Mouse (Mus musculus) left cerebral cortex, postnatal 25 days (tissue): ENCODE data around the gene Cacna1s. TPM values are rescaled to one million over a fixed set of nuclear protein-coding genes. Genes with fewer than 3 reads are reported as not detected.

ENCODE experiments used
- DNase-seq, 2 experiments: peaks; one replicate each; pipeline ENCODE4 v3.0.0; 2022; ENCODE audit warnings: low spot score in 2 of 2, mixed read lengths in 1 of 2
- intact Hi-C: fragments of 180-260 bp; cut with DNase I; formaldehyde crosslinking; loops from one replicate; pipeline ENCODE4 v1.15.1; 2025
- total RNA-seq, 2 experiments: library from RNA; stranded (reverse); gene quantifications; 2 replicates each; pipeline ENCODE4 v1.2.3; 2021

Gene Cacna1s
- total RNA-seq, 2 experiments from 2014 or later = 2.3 to 2.6 TPM

DNA sequence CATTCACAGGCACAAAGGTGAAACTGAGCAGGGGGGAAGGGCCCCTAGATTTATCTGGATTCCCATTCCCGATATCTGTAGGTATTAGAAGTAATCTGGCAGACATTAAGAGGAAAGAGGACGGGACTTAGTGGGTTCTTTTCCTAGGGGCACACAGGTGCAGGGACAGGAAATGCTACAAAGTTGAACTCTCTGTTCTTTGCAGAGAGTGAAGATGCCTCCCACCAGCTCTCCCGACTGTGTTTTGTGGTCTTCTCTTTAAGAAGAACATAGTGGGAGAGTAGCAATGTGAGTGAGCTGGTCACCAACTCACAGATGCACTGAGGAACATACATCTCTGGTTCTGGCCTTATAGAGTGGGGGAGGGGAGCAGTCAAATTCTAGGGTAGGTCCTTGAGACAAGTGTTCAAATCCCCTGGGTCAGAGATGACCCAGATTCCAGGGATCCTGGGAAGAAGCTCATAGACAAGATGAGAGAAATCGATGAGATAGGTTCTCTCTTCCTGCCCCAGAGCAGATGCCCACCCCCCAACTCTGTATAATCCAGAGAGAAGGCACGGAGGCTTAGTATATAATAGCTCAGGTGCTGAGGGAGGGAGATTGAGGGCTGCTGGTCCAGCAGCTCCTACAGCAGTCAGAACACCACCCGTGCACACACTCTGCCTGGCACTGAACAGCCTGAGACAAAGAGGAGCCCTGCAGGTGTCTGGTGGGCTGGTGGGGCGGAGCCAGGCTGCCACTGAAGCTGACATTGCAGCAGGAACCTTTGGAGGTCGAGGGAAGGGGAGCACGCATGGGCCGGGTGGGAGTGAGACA is 80.0 kb downstream of the Cacna1s start:
- DNase-seq = no peak
- intact Hi-C loops = loop anchor here (2.0 kb wide), 1 partner anchor 78 kb away; no protein-coding TSS in a partner anchor

DNA sequence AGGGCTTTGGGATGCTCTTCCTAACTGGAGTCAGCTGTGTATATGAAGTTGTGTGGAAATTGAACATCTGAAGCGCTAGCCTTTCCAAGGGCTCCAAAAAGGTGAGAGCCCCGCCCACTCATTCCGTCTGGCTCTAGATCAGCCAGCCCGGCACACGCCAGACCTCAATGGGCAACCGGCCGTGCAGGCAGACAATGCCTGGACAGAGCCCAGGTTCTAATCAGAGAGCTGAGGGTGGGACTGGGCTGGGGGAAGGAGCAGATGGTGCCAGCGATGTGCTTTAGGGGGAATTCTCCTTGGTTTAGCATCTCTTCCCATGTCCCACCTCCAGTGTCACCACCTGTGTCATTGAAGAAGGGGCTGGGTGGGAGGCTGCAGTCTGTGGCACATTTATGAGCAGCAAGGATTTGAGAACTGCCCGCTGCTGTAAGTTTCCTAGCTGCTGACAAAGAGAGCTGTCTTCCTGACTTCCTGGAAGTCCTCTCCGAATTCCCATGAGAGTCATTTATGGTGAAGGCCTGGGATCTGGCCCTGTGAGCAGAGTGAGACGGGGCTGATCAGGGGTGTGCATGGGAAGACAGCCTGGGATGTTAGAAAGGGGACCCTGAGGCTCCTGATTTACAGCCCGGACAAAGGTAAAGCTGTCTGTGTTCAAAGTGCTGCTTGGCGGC is 81.2 kb downstream of the Cacna1s start:
- intact Hi-C loops = loop anchor here (2.0 kb wide), 1 partner anchor 79 kb away; no protein-coding TSS in a partner anchor
- DNase-seq = peak in 1 of 2 experiments; percentile 71

- DNase-seq = no peak
- intact Hi-C loops = no loop called here
These were observed 82.0 kb downstream of the Cacna1s start for GRCm38 (mm10) chr1:136134547-136134946.

GRCm38 (mm10) chr1:136135046-136135445 is 82.5 kb downstream of the Cacna1s start:
- intact Hi-C loops = no loop called here
- DNase-seq = no peak

DNA sequence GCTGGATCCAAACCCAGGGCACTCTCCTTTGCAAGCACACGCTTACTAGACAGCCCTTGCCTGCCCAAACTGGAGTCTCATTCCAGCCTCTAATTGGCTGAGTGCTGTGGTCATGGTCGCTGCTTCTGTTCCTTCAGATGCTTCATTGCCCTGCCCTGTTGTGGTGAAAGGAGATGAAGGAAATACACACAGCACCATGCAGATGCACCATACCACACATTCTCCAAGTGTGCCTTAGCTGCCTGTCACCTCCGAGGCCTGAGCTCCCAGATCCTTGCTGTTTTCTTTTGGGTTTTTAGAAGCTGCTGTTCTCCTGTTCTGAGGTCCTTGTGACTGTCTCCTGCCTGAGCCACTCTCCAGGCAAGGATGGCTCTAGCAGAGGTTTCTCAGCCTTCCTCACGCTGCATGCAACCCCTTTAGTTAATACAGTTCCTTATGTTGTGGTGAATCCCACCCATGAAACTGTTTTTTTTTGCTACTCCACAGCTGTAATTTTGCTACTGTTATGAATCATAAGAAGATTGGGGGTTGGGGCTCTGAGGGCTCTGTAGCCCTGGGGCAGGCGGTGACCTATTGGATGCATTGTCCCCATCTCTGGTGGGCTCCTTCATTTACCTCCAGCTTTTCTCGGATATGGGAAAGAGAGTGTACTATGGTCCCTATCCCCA is 83.4 kb downstream of the Cacna1s start:
- DNase-seq = no peak
- intact Hi-C loops = no loop called here

DNA sequence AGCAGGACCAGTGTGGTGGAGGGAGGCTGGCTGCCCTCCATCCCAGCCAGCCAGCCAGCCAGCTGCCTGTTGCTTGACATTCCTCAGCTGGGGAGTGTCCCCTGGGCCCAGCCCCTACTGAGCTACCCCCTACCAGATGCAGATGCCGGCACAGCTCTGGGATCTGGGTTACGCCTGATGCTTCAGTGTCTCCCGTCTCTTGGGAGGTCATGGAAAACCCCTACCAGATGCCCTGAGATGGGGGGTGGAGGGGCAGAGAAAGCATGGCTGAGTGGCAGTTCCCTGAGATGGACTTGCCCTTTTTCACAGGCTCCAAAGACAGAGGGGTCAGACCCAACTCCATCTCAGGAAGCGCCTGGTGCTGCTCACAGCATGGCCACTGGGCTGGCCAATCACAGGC is 84.0 kb downstream of the Cacna1s start:
- DNase-seq = no peak
- intact Hi-C loops = no loop called here

DNA sequence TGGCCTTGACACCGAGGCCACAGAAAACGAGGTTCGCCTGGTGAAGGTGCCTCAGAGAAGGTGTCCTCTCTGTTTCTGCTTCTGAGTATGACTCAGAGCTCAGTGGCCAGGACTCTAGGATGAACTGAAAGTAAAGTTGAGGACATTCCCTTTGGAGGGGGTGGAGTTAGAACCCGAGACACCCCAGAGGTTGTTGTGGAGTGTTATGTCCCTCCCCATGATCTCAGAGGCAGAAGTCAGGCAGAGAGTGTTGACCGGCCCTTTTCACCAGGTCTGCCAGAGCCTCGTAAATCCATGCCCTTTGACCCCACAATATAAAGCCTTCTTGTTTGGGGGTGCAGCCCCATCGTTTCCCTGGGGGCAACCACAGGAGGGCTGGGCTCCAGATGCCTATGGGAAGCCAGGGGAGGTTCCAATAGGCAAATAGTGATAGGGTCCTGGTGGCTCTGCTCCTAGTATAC is 84.6 kb downstream of the Cacna1s start:
- no peak for DNase-seq
- intact Hi-C loops = no loop called here

DNA sequence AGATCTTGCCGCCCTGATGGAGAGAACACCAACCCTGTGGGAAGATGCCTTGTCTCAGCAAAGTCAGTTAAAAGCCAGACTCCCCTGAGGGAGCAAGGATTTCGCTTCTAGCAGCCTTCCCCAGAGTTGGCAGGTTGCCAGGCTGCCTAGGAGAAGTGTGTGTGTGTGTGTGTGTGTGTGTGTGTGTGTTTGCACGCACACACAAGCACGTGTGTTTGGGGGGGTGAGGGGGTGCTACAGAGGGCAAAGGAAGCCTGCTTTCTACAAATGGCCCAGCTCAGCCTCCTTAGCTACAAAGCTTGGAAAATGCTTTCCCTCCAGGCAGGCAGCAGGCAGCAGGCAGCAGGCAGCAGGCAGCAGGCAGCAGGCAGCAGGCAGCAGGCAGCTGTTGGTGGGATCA is 85.0 kb downstream of the Cacna1s start:
- intact Hi-C loops = no loop called here
- DNase-seq = peak in 1 of 2 experiments; percentile 70

- no peak for DNase-seq
- intact Hi-C loops = no loop called here
These were observed 85.8 kb downstream of the Cacna1s start for GRCm38 (mm10) chr1:136138191-136138830.

DNA sequence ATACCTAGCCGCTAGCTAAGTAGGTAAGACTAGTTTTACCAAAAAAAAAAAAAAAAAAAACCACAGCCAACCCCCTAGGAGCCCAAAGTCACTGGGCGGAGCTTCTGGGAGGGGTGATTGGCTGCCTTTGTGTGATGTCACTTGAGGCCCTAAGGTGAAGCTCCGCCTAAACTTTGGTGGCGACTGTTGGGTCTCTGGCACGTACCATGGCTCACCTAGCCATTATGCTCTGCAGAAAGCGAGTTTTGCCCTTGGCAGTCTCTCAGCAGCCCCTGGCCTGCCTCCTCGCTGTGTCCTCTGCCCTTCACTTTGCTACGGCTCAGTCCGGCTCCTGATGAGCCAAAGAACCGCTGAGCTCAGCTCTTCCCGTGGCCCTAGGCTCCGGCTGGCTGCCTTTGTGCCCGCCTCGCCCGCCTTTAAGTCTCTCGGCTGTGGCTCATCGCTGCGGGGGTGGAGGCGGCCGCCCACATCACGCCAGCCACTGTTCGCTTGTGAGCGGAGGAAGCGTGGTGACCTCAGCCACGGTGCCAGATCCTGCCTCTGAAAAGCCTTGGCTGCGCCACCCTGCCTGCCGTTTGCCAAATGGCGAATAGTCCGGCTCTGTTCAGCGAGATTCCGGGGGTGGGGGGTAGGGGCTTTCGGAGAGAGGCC is 87.6 kb downstream of the Cacna1s start:
- intact Hi-C loops = no loop called here
- DNase-seq = peak; percentile 84 to 94

DNA sequence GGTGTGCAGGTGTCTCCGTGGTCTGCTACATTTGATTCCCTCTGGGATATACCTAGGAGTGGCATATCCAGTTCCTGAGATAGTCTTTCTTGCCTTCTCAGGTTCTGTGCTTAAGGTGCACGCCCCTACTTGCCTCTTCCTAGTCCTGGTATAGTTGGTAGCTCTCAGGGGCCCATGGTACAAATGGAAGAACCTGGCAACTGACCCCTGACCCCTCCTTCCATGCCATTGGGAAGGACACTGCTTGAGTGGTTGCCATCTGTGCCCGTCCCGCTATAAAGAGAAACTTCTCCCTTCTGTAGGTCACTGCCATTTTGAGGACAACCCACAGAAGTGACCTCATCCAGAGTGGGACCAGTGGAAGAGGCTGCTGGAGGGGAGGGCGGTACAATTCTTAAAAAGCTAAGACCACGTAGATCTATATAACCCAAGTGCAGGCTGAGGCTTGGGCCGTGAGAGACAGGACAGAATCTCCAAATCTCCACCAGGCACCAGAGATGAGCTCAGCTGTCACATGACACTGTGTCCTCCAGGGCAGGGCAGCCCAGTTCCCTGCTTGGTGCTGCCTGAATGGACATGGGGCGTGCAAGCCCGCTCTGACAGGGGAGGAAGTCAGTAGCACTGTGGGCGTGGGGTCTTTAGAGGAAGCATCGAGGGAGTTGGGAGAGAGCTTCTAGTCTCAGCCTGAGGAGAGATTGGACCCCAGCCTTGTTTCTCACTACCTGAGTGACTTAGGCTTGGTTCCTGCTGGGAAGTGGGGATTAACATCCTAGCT is 88.8 kb downstream of the Cacna1s start:
- intact Hi-C loops = no loop called here
- DNase-seq = peak in 1 of 2 experiments; percentile 69

DNA sequence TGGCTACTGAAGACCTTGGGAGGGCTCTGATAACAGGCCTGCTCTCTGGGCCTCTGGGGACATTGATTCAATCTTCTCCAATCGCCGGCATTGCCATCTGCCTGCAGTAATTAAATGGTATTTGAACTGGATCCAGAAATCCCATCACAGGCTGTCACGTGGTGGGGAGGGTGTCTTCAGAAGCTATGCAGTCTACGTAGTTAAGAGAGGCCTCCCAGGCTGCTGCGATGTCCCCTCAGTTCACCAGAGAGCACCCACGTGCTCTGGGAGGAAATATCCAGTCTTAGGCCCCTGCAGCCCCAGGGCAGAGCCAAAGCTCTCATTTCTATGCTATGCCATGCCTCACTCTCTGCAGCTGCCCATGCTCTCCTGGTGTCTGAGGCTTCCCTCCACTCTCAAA is 89.8 kb downstream of the Cacna1s start:
- intact Hi-C loops = no loop called here
- peak; percentile 62 to 78 for DNase-seq

DNA sequence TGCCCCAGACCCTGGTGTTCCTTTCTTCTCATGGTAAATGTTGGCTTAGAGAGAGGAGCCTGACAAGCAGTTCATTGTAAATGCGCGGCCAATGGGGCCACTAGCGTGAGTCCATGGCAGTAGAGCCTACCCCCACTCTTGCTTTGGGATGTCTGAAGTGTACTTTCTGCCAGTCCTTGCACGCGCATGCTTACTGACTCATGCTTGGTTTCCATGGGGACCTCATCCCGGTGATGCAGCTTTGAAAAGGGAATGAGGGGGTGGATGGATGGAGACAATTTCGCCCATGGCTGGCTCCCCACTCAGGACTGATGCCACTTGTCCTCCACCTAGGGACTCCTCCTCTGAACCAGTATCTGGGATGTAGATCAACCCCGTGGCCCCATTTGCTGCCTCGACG is 91.0 kb downstream of the Cacna1s start:
- peak; percentile 82 to 95 for DNase-seq
- intact Hi-C loops = no loop called here

DNA sequence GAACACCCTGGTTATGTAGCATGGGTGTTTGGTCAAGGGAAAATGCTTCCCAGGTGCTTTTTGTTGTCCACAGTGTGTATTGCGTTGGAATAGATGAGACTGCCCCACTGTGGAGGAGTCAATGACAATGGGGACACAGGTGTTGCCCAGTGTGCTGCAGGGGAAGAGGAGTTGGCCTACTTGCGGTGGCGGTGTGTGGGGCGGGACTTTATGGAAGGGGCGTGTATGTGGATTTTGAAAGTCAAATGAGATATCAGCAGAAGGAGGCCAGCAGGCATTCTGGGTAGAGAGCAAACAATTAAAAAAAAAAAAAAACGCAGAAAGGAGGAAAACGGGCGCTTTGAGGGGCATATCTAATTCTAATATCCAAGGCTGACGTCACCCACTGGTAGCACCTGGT is 97.2 kb downstream of the Cacna1s start:
- intact Hi-C loops = no loop called here
- DNase-seq = no peak

GRCm38 (mm10) chr1:136151371-136151770 is 98.8 kb downstream of the Cacna1s start:
- DNase-seq = peak in 1 of 2 experiments; percentile 88
- intact Hi-C loops = no loop called here

GRCm38 (mm10) chr1:136156304-136156703 is 103.8 kb downstream of the Cacna1s start:
- intact Hi-C loops = no loop called here

DNA sequence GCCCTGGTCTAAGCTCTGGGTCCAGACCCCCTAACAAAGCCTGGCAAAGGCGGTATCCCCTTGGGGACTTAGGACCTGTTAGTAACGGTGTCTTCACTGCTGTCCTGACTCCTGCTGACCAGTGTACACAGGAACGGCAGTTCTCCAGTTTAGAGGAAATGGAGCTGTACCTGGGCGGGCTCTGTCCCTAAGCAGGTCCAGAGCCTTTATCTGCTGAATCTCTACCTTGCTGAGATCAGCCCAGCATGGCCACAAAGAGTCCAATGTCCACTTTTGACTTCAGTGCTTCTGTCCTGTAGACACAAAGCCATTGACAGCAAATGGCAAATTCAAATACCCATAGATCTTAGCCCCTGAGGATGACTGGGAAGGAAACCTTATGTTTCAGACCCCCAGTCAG is 104.4 kb downstream of the Cacna1s start:
- intact Hi-C loops = no loop called here
- no peak for DNase-seq

More at GRCm38 (mm10) chr1:136156304-136156703, 103.8 kb downstream of the Cacna1s start:
- DNase-seq = no peak

- DNase-seq = no peak
These were observed 107.3 kb downstream of the Cacna1s start for GRCm38 (mm10) chr1:136159830-136160229.

GRCm38 (mm10) chr1:136160297-136160696 is 107.7 kb downstream of the Cacna1s start:
- intact Hi-C loops = no loop called here
- DNase-seq = no peak

More at GRCm38 (mm10) chr1:136159830-136160229, 107.3 kb downstream of the Cacna1s start:
- intact Hi-C loops = no loop called here
